Comparison of ENCODE assay signal across 9 mouse cellular contexts in genomic region chr9:90115308-90115700, GRCm38 (mm10). TPM values are rescaled to one million over a fixed set of nuclear protein-coding genes. Genes with fewer than 3 reads are reported as not detected.
DNase-seq lines count a peak whose midpoint lies in the region; ATAC-seq lines count a peak whose summit lies in the region.
"Had no signal": no experiment of that assay in that cellular context is flagged by ENCODE, and none has a peak within 500 bp of the region (broad histone marks: within the 10 kb centered on the region; RNA-seq: fewer than 3 reads in every experiment).

No protein-coding gene starts in this region.

- no peak overlapping the region for H3K27ac ChIP-seq in neural tube, embryonic 11.5 days (ENCODE audit: low read depth, low read length)
- H3K27ac ChIP-seq in liver, embryonic 12.5 days, result no peak overlapping the region
- no peak overlapping the region for H3K27ac ChIP-seq in stomach, embryonic 16.5 days (ENCODE audit: low read length)

- no peak for ATAC-seq in erythroblast, adult 5-6 weeks (replicated peaks; ENCODE audit: low FRiP score, poor library complexity, severe bottlenecking)
- ATAC-seq in neural tube, embryonic 11.5 days (ENCODE audit: insufficient read depth, low FRiP score, low TSS enrichment), result no peak
- no peak for ATAC-seq in liver, embryonic 12.5 days
- no peak for ATAC-seq in stomach, embryonic 16.5 days (ENCODE audit: insufficient read depth, low FRiP score)

- peak overlapping the region; percentile 39 for H3K9ac ChIP-seq in neural tube, embryonic 11.5 days (ENCODE audit: low read length)
- peak overlapping the region; percentile 98 for H3K9ac ChIP-seq in liver, embryonic 12.5 days
- H3K9ac ChIP-seq in stomach, embryonic 16.5 days (ENCODE audit: low read length), result peak overlapping the region; percentile 80; the same call in 1 of the 2 replicates

- H3K4me2 ChIP-seq in neural tube, embryonic 11.5 days (ENCODE audit: low read depth), result peak overlapping the region; percentile 66
- peak overlapping the region; percentile 79 for H3K4me2 ChIP-seq in liver, embryonic 12.5 days
- peak overlapping the region; percentile 97 for H3K4me2 ChIP-seq in stomach, embryonic 16.5 days (ENCODE audit: low read depth, low read length)

- H3K4me3 ChIP-seq in erythroblast, embryonic 14.5 days (replicated peaks), result peak overlapping the region; percentile 100
- H3K4me3 ChIP-seq in neural tube, embryonic 11.5 days (ENCODE audit: low read depth, low read length), result peak overlapping the region; percentile 92; the same call in 1 of the 2 replicates
- H3K4me3 ChIP-seq in liver, embryonic 12.5 days, result peak overlapping the region; percentile 98
- peak overlapping the region; percentile 98 for H3K4me3 ChIP-seq in stomach, embryonic 16.5 days (replicated peaks; ENCODE audit: low read length)

- no peaks in the 10 kb centered on the region for H3K27me3 ChIP-seq in erythroblast, embryonic 14.5 days (ENCODE audit: control insufficient read depth)
- no peaks in the 10 kb centered on the region for H3K27me3 ChIP-seq in neural tube, embryonic 11.5 days (ENCODE audit: control insufficient read depth, insufficient read depth, low read length)
- H3K27me3 ChIP-seq in liver, embryonic 12.5 days (replicated peaks), result no peaks in the 10 kb centered on the region
- H3K27me3 ChIP-seq in stomach, embryonic 16.5 days (ENCODE audit: control insufficient read depth, insufficient read depth, low read length), result no peaks in the 10 kb centered on the region; the same call in 1 of the 2 replicates

- no peaks in the 10 kb centered on the region for H3K9me3 ChIP-seq in erythroblast, embryonic 14.5 days (ENCODE audit: control insufficient read depth, low read length)
- H3K9me3 ChIP-seq in neural tube, embryonic 11.5 days (ENCODE audit: control insufficient read depth, low read length), result no peaks in the 10 kb centered on the region
- no peaks in the 10 kb centered on the region for H3K9me3 ChIP-seq in liver, embryonic 12.5 days (replicated peaks)
- no peaks in the 10 kb centered on the region for H3K9me3 ChIP-seq in stomach, embryonic 16.5 days (replicated peaks; ENCODE audit: control insufficient read depth, low read length)

- H3K36me3 ChIP-seq in erythroblast, embryonic 14.5 days (ENCODE audit: control insufficient read depth), result peaks cover 8% of the 10 kb centered on the region
- no peaks in the 10 kb centered on the region for H3K36me3 ChIP-seq in neural tube, embryonic 11.5 days (ENCODE audit: control insufficient read depth, insufficient read depth, low read length)
- H3K36me3 ChIP-seq in liver, embryonic 12.5 days, result no peaks in the 10 kb centered on the region
- no peaks in the 10 kb centered on the region for H3K36me3 ChIP-seq in stomach, embryonic 16.5 days (ENCODE audit: control insufficient read depth, insufficient read depth, low read length)

- no peak for DNase-seq in neural tube, embryonic 11.5 days (ENCODE audit: low spot score)
- DNase-seq in neural tube, embryonic 10.5 days (ENCODE audit: extremely low spot score, low spot score), result no peak
- no peak for DNase-seq in cerebellum, adult 11 months
- no peak for DNase-seq in right cerebral cortex, postnatal 36 days (ENCODE audit: low spot score in 2 of 2)

- H3K4me1 ChIP-seq in erythroblast, embryonic 14.5 days (ENCODE audit: control insufficient read depth), result peaks cover 35% of the 10 kb centered on the region
- H3K4me1 ChIP-seq in neural tube, embryonic 11.5 days (ENCODE audit: control insufficient read depth, insufficient read depth, low read length), result 0 out of 2 replicates have a peak, but pooled peaks cover 6% of the 10 kb centered on the region
- peaks cover 41% of the 10 kb centered on the region for H3K4me1 ChIP-seq in liver, embryonic 12.5 days
- H3K4me1 ChIP-seq in stomach, embryonic 16.5 days (ENCODE audit: control insufficient read depth, insufficient read depth, low read length), result peaks cover 17% of the 10 kb centered on the region

RNA-seq across cellular contexts. Expression of gene Morf4l1, which starts 0.7 kb away (rescaled TPM):
- 7.1 and 8.2 TPM in 2 replicates for polyA plus RNA-seq in erythroblast, embryonic 14.5 days (2012)
- 117 and 134 TPM in 2 replicates for total RNA-seq in erythroblast, adult 5-6 weeks (2015; ENCODE audit: low replicate concordance)
- total RNA-seq in erythroblast, adult 5-6 weeks (2017; ENCODE audit: low replicate concordance), result 130 and 153 TPM in 2 replicates
- 502 and 508 TPM in 2 replicates for polyA plus RNA-seq in neural tube, embryonic 11.5 days (2014; fragmentation: Nextera tagmentation; extraction: Ambion mirVana)
- 179 and 180 TPM in 2 replicates for polyA plus RNA-seq in liver, embryonic 12.5 days (2016; fragmentation: Nextera tagmentation; extraction: Ambion mirVana)
- 383 and 405 TPM in 2 replicates for polyA plus RNA-seq in stomach, embryonic 16.5 days (2015; fragmentation: Nextera tagmentation; extraction: Ambion mirVana)

RNA-seq across cellular contexts. Expression of gene Adamts7, which starts 47.6 kb away (rescaled TPM):
- polyA plus RNA-seq in erythroblast, embryonic 14.5 days (2012), result 0.01 TPM in 1 of 2 replicates, not detected in the other
- total RNA-seq in erythroblast, adult 5-6 weeks (2015; ENCODE audit: low replicate concordance), result not detected in 2 replicates
- 0.14 TPM in 1 of 2 replicates, not detected in the other for total RNA-seq in erythroblast, adult 5-6 weeks (2017; ENCODE audit: low replicate concordance)
- 13.8 and 15.5 TPM in 2 replicates for polyA plus RNA-seq in neural tube, embryonic 11.5 days (2014; fragmentation: Nextera tagmentation; extraction: Ambion mirVana)
- polyA plus RNA-seq in liver, embryonic 12.5 days (2016; fragmentation: Nextera tagmentation; extraction: Ambion mirVana), result 1.4 and 1.5 TPM in 2 replicates
- polyA plus RNA-seq in stomach, embryonic 16.5 days (2015; fragmentation: Nextera tagmentation; extraction: Ambion mirVana), result 15.2 and 17.3 TPM in 2 replicates
- total RNA-seq: neutrophil, adult 5-6 weeks had no signal

Comparison
In these comparisons a context has a peak if more than half of its experiments do, and no peak if none do; other contexts are left out.
1. H3K9ac ChIP-seq: peak in every context shown above with its lines; median percentile 98 in liver, embryonic 12.5 days; 80 in stomach, embryonic 16.5 days; 39 in neural tube, embryonic 11.5 days.
2. RNA of gene Morf4l1, which starts 0.7 kb away (polyA plus RNA-seq): 502 to 508 TPM in neural tube, embryonic 11.5 days, 383 to 405 TPM in stomach, embryonic 16.5 days and 179 to 180 TPM in liver, embryonic 12.5 days; 7.1 to 8.2 TPM in erythroblast, embryonic 14.5 days; every median in the first group is over 10 times any median in the second.
3. Peak in every context shown above with its lines, with median percentiles within 50 percentile points of each other: H3K4me3 ChIP-seq and H3K4me2 ChIP-seq.